Mouse (Mus musculus) kidney, postnatal 25 days (tissue): ENCODE data around the gene Arhgap5.
"Not testable (repeated sequence)": the region's sequence is repeated elsewhere in the genome, so short reads cannot be mapped to it uniquely, and the experiment has no call there.

ENCODE experiments used
- DNase-seq, 2 experiments: peaks; one replicate each; pipeline ENCODE4 v3.0.0; 2021; ENCODE audit warnings: mixed read lengths in 2 of 2

Gene Arhgap5

DNA sequence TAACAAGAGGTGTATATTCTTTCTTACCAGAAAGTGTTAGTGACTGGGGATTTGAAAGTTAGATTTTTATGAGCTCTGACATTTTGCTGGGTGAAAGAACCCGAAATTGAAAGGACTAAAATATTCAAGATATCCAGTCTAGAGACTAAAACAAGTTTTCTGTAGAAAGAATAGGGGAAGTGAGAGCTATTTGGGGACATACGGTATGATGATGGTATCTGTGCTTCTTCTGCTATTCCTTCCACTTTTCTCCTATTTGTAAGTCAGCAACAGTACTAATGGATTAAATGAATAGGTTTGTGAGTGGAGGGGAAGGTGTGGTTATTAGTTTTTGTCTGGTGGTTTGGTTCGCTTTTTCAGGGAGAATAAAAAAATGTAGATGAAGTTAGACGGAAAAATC, 37.5 kb downstream of the Arhgap5 start:
- no peak for DNase-seq

DNA sequence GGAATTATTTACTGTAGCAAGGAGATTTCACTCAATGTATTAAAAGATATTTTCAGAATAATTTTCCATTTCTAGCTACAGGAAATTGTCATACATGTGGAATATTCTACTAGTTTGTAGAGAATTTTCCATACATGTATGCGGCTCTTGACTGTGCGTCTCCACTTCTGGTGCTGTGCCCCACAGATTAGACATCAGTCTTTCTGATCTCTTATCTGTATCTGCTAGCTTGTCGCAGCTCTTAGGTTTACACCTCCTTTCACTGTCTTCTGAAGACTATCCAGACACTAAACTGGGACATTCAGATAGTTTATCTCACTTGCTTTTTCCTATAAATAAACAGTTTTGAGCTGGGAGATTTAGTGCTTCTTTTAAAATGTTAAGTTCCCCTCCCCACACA, 40.8 kb downstream of the Arhgap5 start:
- DNase-seq = no peak

DNA sequence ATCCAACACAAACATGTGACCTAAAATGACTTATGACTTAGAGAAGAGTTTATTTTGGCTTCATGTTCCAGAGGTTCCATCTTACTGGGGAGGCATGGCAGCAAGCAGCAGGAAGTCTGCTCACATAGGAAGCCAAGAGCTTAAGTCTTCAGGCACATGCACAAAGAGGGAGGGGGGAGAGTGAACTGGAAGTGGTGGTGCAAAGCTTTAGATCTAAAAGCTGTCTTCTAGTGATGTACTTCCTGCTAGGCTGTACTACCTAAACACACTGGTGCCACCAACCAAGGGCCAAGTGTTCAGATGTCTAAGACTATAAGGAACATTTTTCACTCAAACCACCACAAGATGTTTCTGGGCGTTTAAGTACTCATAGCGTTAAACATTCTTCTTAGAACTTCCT, 48.3 kb downstream of the Arhgap5 start:
- DNase-seq = no peak

DNA sequence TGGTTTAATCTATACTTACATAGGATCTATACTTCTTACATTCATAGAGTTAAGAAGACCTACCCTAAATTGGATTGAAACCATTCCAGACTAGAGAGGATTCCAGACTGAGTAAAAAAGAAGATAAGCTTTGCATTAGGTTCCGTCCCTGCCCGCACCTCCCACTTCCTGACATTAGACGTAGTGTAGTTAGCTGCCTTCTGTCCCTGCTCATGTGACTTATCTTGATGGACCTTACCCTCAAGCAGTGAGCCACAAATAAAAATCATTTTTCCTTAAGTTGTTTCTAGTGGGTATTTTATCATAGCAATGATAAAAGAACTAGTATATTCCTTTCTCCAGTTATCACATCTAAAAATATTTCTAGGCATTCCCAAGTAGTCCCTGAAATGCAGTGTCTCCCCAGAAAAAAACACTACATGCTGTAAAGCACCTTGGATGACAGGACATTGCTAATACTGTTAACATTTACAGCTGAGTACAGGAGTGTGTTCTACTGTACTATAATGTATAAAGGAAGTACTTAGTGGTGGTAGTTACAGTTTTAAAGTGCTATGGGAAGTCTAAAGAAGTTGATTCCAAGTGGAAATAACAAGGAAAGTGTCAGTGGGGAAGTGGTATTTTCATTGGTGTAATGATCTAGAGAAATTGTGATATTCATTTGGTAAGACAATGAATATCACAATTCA, 51.6 kb downstream of the Arhgap5 start:
- no peak for DNase-seq

DNA sequence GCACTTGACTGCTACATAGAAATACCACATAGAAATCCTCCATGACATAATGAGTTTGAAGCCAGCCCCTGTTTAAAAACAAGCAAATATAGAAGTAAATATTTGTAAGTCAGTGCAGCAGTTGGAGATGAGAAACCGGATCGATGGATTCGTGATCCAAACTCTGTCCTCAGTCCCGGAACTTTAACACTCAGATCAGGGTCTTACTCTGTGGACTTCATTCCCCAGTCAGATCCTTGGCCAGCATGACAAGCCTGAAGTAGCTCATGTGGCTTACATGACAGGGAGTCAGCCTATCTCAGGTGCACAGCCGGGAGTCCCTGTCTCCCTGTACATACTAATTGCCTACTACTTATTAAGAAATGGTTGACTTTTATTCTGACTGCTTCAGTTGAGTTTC, 61.9 kb downstream of the Arhgap5 start:
- no peak for DNase-seq

DNA sequence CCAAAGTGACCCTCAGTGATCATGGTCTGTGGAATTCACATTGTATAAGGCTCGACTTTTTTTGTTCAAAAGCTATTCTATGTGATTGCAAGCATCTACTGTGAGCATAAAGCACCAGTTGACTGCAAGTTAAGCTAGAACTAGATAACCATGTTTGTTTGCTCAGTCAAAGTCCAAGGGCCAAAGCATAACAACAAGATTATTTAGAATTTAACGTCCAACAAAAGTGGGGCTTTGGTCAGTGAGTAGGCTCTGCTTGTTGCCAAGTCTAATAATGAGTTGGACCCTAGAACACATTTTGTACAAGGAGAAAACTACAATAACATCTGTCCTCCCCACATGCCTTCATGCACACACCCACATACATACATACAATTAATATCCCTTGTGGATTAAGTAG, 69.6 kb downstream of the Arhgap5 start:
- DNase-seq = no peak

DNA sequence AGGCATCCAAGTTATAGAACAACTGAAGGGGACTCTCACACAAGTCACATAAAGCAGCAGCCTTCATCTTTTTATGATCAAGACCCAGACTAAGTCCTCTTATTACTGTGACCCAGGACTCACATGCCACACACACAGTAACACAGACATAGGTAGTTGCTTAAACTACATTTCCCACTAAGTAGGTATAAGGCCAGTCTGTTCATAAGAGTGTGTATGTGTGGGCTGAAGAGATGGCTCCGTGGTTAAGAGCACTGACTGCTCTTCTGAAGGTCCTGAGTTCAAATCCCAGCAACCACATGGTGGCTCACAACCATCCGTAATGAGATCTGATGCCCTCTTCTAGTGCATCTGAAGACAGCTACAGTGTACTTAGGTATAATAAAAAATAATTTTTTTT, 82.7 kb downstream of the Arhgap5 start:
- DNase-seq = not testable (repeated sequence)

DNA sequence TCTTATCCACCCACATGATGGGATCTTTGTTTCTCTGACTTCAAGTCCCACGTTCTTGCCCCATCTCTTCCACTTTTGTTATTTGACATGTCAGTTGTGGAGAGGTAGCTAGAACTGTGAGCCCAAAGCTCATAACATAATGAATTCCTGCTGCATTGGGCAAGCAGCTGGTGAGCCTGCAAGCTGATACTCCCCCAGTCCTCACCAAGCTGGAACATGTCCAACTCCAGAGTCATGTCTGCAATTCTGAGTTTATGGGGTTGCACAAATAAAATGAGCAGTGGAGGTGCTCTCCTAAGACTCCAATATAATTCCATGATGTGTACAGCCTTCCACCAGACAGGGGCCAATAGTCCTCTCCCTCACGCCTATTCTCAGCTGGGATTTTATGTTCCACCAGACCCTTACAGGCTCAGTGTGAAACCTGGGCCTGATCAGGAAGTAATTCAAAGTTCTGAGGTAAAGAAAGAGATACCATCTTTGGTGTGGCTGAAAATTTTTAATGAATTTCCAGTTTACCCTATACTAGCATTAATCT, 83.8 kb downstream of the Arhgap5 start:
- no peak for DNase-seq

DNA sequence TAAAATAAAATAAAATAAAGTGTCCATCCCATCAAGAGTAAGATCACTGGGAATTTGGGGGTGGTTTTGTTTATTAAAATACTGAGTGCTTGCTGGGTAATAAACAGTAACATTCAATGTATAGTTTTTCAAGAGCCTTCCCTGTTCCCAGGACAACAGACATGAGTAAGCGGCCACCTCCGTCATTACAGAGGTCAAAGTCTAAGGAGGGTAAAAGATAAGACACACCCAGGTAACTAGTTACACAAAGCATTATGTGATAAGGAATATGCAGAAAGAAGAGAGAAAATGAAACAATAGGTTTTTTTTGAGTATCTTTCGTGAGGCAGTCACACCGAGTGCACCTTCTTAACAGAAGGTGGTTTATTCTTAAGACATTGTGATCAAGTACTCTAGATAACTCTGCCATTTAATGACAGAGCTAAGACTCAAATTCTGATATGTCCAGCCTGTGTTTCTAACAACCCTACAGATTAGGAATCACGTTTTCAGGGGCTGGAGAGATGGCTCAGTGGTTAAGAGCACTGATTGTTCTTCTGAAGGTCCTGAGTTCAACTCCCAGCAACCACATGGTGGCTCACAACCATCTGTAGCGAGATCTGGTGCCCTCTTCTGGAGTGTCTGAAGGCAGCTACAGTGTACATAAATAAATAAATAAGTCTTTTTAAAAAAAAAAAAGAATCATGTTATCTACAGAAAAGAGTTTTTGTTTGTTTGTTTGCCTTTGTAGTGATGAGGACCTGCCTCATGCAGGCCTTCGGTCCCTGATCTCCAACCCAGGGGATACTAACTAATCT, 91.8 kb downstream of the Arhgap5 start:
- DNase-seq = no peak

DNA sequence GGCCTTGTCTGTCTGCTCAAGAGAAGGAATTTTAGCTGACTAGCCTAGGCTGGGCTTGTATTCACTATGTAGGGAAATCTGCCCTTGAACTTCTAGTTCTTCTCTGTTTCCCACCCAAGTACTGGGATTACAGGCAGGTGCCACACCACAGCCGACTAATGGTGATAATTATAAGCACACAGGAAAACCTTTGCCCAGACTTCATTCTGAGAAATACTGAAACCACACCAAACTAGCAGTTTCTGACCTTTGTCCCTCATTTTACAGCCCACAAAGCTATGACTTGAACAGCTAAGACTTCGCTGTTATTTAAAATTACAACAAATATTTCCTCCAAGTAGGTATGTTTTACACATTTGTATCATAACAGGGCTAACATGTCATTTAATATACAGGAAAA, 98.7 kb downstream of the Arhgap5 start:
- peak; percentile 11 to 45 for DNase-seq

DNA sequence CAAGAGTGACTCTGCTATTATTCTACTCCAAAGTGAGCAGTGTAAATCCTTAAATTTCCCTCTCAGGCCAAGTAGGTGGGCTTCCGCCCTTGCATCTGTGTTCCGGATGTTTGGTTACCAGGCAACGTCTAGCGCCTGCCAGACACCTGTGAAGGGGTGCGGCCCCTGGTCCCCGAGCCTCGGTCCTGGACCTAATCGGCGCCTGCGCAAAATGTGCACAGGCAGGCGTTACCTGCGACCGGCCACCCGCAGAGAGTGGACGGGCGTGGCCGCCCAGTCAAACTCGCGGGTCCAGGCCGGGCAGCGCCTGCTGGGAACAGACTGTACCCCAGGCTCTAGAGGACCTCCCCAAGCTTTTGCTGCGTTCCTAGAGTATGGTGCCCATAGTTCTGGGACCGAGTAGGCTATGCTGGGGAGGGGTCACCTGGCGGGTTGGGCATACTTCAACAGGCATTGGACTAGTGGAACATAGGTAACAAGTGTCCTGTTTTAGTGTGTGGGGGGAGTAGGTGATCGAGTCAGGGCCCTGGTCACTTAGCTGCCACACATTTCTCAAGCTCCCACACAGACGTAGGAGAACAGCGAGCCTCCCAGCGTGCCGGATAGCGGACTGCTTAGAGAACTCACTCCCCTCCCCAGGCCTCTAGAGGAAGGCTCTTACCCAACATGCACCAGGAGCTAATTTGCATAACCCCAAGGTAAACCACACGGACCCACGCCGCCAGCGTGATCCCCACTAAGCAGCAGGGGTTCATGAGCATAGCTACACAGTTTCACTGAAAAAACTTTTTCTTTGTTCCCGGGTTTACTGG, 99.3 kb downstream of the Arhgap5 start:
- DNase-seq = peak; percentile 92 to 94

DNA sequence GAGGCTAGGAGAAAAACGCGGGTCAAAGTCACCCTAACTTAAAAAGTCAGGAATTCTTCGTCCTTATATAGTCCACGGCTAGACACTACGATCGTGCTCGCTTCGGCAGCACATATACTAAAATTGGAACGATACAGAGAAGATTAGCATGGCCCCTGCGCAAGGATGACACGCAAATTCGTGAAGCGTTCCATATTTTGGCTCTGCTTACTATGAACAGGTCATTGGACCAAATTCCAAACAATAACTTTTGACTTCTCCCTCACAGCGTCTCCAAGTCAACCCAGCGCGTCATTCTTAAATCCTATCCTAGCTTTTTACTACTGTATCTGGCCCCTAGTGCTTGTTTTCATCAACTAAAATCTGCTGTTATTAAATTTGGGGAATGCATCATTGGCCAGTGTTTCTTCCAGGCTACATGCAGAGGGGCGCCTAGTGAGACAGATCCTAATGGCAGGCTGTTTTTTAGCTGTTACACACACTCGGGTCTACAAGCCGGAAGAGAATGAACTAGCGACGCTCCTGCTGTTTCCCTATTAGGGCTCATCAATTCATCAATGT, 100.0 kb downstream of the Arhgap5 start:
- DNase-seq = peak; percentile 64 to 79

DNA sequence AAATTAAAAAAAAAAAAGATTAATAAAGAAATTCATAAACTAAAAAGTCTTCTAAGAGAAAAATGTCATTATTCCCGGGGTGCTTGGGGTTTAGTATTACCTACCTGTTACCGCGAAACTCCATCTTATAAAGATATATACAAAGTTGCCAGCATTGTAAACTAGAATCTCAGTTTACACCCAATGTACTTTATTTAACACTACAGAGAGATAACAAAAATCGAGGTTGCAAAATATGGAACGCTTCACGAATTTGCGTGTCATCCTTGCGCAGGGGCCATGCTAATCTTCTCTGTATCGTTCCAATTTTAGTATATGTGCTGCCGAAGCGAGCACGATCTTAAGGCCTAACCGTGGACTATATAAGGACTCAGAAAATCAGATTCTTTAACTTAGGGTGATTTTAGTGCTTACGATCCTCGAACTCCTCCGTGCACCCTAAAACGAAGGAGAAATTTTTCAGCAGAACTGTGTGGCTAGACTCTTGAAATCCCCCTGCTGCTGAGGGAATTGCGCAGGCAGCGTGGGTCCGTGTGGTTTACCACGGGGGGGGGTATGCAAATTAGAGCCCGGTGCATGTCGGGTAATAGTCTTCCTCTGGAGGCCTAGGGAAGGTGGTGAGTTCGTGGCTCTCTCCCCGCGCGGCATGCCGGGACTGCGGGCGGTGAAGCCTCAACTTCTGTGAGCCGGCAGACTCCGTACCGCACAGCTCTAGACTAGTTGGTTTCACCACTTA, 100.7 kb downstream of the Arhgap5 start:
- peak; percentile 97 to 99 for DNase-seq

DNA sequence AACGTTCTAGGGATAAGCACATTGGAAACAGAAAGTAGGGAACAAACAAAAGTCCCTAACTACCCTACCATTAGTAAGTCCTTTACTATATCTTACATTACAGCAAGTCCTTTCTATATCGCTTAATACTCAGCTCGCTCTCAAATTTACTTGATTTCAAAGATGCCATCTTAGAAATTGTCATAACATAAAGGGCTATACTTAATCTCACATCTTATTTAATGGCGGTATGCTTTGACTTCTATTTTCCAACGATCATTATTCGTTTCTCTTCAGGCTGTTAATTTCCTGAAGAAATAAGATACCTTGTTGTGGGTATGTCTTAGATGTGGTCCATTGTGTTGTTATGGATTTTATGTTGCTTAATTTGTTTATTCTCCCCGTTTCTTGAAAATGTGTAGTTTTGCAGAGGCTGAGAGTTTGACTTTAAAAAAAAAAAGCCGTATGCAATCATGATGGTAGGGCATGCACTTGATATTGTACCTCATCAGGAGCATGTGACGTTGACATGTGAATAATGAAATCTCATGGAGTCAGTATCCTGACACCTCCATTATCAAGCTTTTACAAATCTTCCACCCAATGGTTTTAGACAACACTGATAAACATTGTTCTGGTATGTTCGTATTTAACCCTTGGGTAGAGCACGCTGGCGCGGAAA, 101.3 kb downstream of the Arhgap5 start:
- DNase-seq = no peak

DNA sequence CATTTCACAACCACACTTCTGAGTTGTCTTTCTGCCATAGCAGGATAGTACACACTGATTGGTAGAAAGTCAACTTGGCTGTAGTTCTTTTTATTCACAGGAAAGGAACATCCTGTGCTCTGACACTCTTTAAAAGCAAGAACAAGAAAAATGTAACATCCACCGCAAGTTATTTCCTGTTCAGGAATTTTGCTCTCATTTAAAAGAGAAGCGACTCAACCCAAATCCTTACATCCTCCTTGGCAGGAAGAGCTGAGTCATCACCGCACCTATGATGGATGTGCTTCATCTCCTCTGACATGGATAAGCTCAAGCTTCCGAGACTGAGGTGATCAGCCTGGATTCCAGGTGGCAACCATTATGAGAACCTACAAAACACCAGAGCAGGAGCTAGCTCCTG, 103.6 kb downstream of the Arhgap5 start:
- no peak for DNase-seq

DNA sequence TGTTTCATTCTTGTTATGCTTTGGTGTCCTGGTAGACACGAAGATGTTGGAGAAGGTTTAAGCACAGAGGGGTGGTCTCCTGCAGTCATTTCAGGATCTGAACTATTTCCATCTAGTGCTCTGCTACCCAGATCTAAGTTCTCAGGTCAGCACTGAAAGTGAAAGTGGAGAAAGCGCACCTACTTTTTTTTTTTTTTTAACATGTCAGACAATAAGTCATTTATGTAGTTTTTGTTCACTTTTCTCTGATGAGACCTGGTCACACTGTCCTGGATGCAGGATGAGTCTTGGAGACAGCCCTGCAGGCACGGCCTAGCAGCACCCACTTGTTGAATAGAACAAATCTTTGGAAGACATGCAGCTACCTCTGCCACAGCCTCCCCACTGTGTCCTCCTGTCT, 111.9 kb downstream of the Arhgap5 start:
- no peak for DNase-seq

DNA sequence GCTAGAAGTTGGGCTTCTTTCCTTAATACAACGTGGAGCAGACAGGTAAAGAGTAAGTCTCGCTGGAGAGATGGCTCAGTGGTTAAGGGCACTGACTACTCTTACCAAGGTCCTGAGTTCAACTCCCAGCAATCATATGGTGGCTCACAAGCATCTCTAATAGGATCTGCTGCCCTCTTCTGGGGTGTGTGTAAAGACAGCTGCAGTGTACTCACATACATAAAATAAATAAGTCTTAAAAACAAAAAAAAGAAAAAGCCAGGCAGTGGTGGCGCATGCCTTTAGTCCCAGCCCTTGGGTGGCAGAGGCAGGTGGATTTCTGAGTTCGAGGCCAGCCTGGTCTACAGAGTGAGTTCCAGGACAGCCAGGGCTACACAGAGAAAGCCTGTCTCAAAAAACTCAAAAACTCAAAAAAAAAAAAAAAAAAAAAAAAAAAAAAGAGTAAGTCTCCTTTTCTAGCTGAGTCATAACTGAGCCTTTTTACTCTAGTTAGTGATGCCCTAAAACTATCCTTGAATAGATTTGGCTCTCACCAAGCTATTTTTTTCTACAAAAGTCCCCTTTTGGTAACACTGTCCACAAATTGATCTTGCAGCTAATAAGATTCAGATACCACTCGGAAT, 114.8 kb downstream of the Arhgap5 start:
- no peak for DNase-seq

DNA sequence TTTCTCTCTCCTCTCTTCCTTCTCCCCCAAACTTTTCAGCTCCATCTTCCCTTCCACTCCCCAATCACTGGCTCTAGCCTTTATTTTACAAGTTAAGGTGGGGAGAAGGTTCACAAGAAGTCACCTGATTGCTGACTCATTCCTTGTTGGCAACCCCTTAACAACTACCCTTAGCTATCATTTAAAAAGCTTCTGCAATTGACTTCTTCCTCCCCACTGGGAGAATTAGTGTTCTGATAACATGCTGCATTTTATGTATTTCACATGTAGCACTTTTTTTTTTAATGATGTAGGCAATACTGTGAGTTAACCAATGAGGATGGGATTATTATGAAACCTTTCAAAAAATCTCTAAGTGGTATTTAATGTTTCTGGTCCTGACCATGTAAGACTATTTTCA, 115.9 kb downstream of the Arhgap5 start:
- DNase-seq = no peak
